Mouse (Mus musculus) spleen, postnatal 14 days (tissue): ENCODE data around the gene Olfr153.
"Not testable (repeated sequence)": the region's sequence is repeated elsewhere in the genome, so short reads cannot be mapped to it uniquely, and the experiment has no call there.

Experiments
- DNase-seq, 2 experiments: peaks; one replicate each; pipeline ENCODE4 v3.0.0; 2021 to 2022; ENCODE audit warnings: low spot score in 2 of 2

Gene Olfr153

GRCm38 (mm10) chr2:87531496-87531895 is at the start of gene Olfr153:
Gene Olfr153, plus strand, starts transcription at chr2:87531796.
- DNase-seq = no peak

- DNase-seq = no peak
Observed at GRCm38 (mm10) chr2:87482276-87482675, 49.3 kb upstream of the Olfr153 start.

GRCm38 (mm10) chr2:87496993-87497392 is 34.6 kb upstream of the Olfr153 start, which contains the start of gene Pramel7:
Gene Pramel7, minus strand, starts transcription at chr2:87497093.
- DNase-seq = not testable (repeated sequence)

GRCm38 (mm10) chr2:87506265-87506664 is 25.3 kb upstream of the Olfr153 start, which contains the start of gene Pramel6:
Gene Pramel6, plus strand, starts transcription at chr2:87506565.
- no peak for DNase-seq

- DNase-seq = no peak
Observed at GRCm38 (mm10) chr2:87515046-87515445, 16.6 kb upstream of the Olfr153 start.

DNA sequence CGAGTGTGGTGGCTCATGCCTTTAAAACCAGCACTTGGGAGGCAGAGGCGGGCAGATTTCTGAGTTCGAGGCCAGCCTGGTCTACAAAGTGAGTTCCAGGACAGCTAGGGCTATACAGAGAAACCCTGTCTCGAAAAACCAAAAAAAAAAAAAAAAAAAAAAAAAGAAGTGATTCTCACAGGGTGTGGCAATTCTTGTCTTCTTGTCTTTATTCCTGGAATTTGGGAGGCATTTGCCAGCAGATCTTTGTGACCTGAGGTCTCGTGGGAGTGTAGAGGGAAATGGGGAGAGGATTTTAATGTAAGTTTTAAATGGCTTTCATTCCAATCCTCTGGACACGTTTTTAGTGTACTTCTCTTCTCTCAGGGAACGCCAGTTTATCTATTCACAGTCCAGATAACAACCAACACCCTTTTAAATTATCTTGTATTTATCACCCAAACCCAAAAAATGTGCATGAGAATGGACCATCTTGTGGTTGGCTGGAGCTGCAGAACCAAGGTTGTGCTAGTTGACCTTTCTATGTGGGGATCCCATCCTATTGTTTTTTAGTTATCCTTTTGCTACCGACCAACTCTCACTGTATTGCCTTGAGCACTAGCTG is 16.0 kb upstream of the Olfr153 start:
- no peak for DNase-seq

- no peak for DNase-seq
Observed at GRCm38 (mm10) chr2:87516581-87516980, 15.0 kb upstream of the Olfr153 start.

DNA sequence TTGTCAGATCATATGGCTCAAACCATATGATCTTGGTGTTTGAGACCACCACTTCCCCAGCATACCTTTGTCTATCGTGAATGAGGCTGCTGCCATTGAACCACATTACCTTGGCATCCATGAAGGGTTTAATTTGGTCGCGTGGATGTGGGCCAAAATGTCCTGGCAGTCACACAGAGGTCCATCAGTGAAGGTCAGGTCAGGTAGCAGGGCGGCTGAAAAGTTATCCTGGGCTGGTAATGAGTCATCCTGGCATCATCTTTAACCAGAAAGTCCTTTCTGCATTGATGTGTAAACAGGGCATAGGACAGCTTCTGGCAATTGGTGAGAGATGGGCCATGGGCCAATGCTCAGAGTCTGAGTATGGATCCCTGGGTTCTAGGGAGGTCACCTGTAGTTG is 10.9 kb upstream of the Olfr153 start:
- DNase-seq = no peak

DNA sequence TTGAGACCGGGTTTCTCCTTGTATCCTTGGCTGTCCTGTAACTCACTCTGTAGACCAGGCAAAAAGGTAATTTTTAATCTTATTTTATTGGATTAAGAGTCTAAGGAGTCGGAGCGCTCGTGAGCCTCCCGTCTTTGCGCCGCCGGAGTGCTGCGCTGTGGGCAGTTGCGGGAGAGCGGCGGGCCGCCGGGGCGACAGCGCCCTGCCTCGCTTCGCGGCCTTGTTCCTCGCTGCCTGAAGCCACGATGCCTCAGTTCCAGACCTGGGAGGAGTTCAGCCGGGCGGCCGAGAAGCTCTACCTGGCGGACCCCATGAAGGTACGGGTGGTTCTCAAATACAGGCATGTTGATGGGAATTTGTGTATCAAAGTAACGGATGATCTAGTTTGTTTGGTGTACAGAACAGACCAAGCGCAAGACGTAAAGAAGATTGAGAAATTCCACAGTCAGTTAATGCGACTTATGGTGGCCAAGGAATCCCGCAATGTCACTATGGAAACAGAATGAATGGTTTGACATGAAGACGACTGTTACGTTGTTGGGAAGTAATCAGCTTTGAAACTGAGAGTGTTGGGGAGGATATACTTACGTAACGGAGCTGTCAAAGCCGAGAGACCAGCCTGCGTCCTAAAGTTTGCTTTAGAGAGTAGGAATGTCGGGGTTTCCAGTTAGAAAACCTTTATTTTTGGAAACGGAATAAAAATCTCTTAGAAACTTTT is 5.5 kb upstream of the Olfr153 start:
- not testable (repeated sequence) for DNase-seq

DNA sequence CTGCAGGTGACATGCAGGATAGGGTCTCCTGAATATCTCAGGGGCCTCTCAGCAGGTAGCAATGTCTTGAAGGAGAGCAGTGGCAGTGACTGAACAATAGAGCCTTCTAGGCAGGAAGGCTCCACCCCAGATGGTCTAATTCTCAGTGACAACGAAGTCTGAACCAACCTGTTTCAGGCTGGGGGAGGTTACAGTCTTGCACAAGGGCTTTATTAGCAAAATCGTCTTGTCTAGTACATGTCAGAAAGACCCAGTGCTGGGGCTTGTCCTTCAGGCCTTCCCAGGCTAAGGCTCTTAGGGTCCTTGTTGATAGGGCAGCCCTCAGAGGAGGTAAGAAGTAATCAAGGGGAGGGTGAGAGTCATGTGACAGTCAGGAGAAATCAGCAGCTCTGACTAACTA is 3.2 kb downstream of the Olfr153 start:
- no peak for DNase-seq

DNA sequence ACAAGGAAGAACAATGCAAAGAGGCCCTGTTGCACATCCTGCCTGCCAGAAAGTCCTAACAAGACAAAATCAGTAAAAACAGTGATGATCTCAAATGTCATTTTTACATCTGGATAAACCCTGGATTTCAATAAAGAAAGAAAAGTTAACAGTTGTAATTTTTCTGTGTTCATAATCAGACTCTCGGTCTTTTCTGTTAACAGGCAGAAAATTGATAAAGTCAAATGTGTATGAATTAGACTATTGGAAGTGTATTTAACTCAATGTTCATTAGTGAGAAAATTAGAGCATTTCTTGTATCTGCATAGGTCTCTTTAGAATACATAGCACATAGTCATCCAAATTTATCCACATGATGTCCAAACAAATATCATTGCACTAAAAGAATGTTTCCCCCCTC is 13.8 kb downstream of the Olfr153 start, which contains the start of gene Olfr1128:
TSS of gene Olfr1128 (minus strand) at position 101 of the 400 bp plus-strand sequence.
- no peak for DNase-seq

- not testable (repeated sequence) for DNase-seq
Observed at GRCm38 (mm10) chr2:87573602-87574001, 42.0 kb downstream of the Olfr153 start, which contains the start of gene Olfr1129. Gene Olfr1129, plus strand, starts transcription at chr2:87573902.
